Mouse (Mus musculus) liver, postnatal 0 days (tissue): ENCODE measurements at regions not wholly inside any gene's neighbourhood (a gene's known extent, or its start where the extent isn't known, plus 50 kb on each side); places are given as distances from the start of the nearest gene placed in this dataset.

Experiments
- CTCF ChIP-seq: sonication (generic); IDR thresholded peaks from 2 replicates; pipeline ENCODE4 v1.5.1; 2016; ENCODE audit warnings: antibody characterized with exemption, low read depth
- EP300 ChIP-seq: IDR thresholded peaks from 2 replicates; pipeline ENCODE4 v1.6.1; 2016; ENCODE audit warnings: antibody characterized with exemption, low read depth, mild to moderate bottlenecking

GRCm38 (mm10) chr16:84618379-84618778 lies 103.5 kb downstream of the A730009L09Rik start:
- no peak for TF ChIP-seq CTCF
- no peak for TF ChIP-seq EP300
